Mouse (Mus musculus) B cell, adult 67 days (primary cell): Measurements from ENCODE around the gene Gemin6. TPM values are rescaled to one million over a fixed set of nuclear protein-coding genes. Genes with fewer than 3 reads are reported as not detected.

ENCODE experiments used
- total RNA-seq, 2 experiments: library from RNA; stranded (reverse); gene quantifications; 4 replicates each; pipeline ENCODE4 v1.2.4; 2023

Gene Gemin6
- 1 to 10 TPM; 3.4 to 4.9 TPM for total RNA-seq

GRCm38 (mm10) chr17:80224326-80225116, at the start of gene Gemin6:
Gemin6 (plus strand) TSS chr17:80224441.

GRCm38 (mm10) chr17:80206671-80207581, 17.3 kb upstream of the Gemin6 start, which contains the start of the genes Srsf7 and Ttc39d:
Srsf7 (minus strand) TSS chr17:80207307.
Ttc39d (plus strand) TSS chr17:80207460.

Other genes with a start within 250 kb of the Gemin6 start
- under 1 TPM; 0.39 to 0.64 TPM for gene Hnrnpll, start 162.1 kb upstream of the Gemin6 start, total RNA-seq
- 1 to 10 TPM; 1.2 to 2.5 TPM for gene Galm, start 97.0 kb upstream of the Gemin6 start, total RNA-seq
- 100 to 1,000 TPM; 338 to 375 TPM for gene Srsf7, start 17.1 kb upstream of the Gemin6 start, total RNA-seq
- not detected for gene Ttc39d, start 17.0 kb upstream of the Gemin6 start, total RNA-seq
- gene Morn2, start 65.8 kb downstream of the Gemin6 start, total RNA-seq: 1 to 10 TPM; 3.2 to 4.0 TPM
- gene Dhx57, start 66.0 kb downstream of the Gemin6 start, total RNA-seq: 10 to 100 TPM; 51.4 to 56.8 TPM
- not detected for gene Arhgef33, start 83.0 kb downstream of the Gemin6 start, total RNA-seq
- gene Gm10190, start 149.1 kb downstream of the Gemin6 start, total RNA-seq: not detected